Mouse (Mus musculus) monocyte, adult 2 months (primary cell): ENCODE results near the gene Fmo2.

Source experiments
- DNase-seq, 2 experiments: peaks; one replicate each; pipeline ENCODE4 v3.0.0; 2022; ENCODE audit warnings: low spot score in 2 of 2, low read depth in 1 of 2

Gene Fmo2

GRCm38 (mm10) chr1:162891980-162892451 lies 6.5 kb downstream of the Fmo2 start:
- DNase-seq, result no peak

- no peak for DNase-seq
These were observed 9.9 kb downstream of the Fmo2 start for GRCm38 (mm10) chr1:162888646-162889045.

GRCm38 (mm10) chr1:162887644-162888043 lies 10.9 kb downstream of the Fmo2 start:
- no peak for DNase-seq

- no peak for DNase-seq
These were observed 12.2 kb downstream of the Fmo2 start for GRCm38 (mm10) chr1:162886138-162886816.

GRCm38 (mm10) chr1:162882681-162883080 lies 15.8 kb downstream of the Fmo2 start:
- no peak for DNase-seq

- no peak for DNase-seq
These were observed 18.7 kb downstream of the Fmo2 start for GRCm38 (mm10) chr1:162879595-162880369.

GRCm38 (mm10) chr1:162875091-162875490 lies 23.4 kb downstream of the Fmo2 start:
- no peak for DNase-seq

GRCm38 (mm10) chr1:162871701-162872311 lies 26.7 kb downstream of the Fmo2 start:
- DNase-seq, result no peak

GRCm38 (mm10) chr1:162870978-162871377 lies 27.5 kb downstream of the Fmo2 start:
- no peak for DNase-seq

GRCm38 (mm10) chr1:162867396-162867795 lies 31.1 kb downstream of the Fmo2 start:
- DNase-seq, result no peak

GRCm38 (mm10) chr1:162866280-162866681 lies 32.2 kb downstream of the Fmo2 start, which contains the start of gene Fmo1:
Gene Fmo1 (minus strand): TSS chr1:162866610.
- no peak for DNase-seq

GRCm38 (mm10) chr1:162865493-162865830 lies 33.1 kb downstream of the Fmo2 start:
- no peak for DNase-seq

- no peak for DNase-seq
These were observed 33.6 kb downstream of the Fmo2 start for GRCm38 (mm10) chr1:162864816-162865492.

- DNase-seq, result no peak
These were observed 34.2 kb downstream of the Fmo2 start for GRCm38 (mm10) chr1:162864279-162864678.

GRCm38 (mm10) chr1:162863579-162863978 lies 34.9 kb downstream of the Fmo2 start:
- DNase-seq, result no peak

- DNase-seq, result no peak
These were observed 36.2 kb downstream of the Fmo2 start for GRCm38 (mm10) chr1:162862328-162862727.

- DNase-seq, result no peak
These were observed 38.4 kb downstream of the Fmo2 start for GRCm38 (mm10) chr1:162859996-162860605.

- DNase-seq, result no peak
These were observed 39.0 kb downstream of the Fmo2 start for GRCm38 (mm10) chr1:162859545-162859976.

GRCm38 (mm10) chr1:162858748-162859130 lies 39.8 kb downstream of the Fmo2 start:
- DNase-seq, result no peak

- no peak for DNase-seq
These were observed 40.5 kb downstream of the Fmo2 start for GRCm38 (mm10) chr1:162857766-162858747.
